Mouse (Mus musculus) midbrain, embryonic 13.5 days (tissue): ENCODE measurements at regions not wholly inside any gene's neighbourhood (a gene's known extent, or its start where the extent isn't known, plus 50 kb on each side); places are given as distances from the start of the nearest gene placed in this dataset.
"Not testable (repeated sequence)": the region's sequence is repeated elsewhere in the genome, so short reads cannot be mapped to it uniquely, and the experiment has no call there.

ENCODE experiments used
- ATAC-seq: fragments of 200-750 bp; cut with Nextera tagmentation; 2 replicates; pipeline ENCODE4 v1.8.0; 2017; ENCODE audit warnings: mild to moderate bottlenecking, moderate TSS enrichment, moderate library complexity
- H3K27ac ChIP-seq: fragments of 300-500 bp; sonication (generic); 2 replicates; pipeline ENCODE4 v1.5.1; 2015; ENCODE audit warnings: inconsistent platforms, mild to moderate bottlenecking, moderate library complexity
- H3K27me3 ChIP-seq: fragments of 300-500 bp; sonication (generic); 2 replicates; pipeline ENCODE4 v1.6.1; 2015; ENCODE audit warnings: mild to moderate bottlenecking, inconsistent platforms
- H3K36me3 ChIP-seq: fragments of 300-500 bp; sonication (generic); 2 replicates; pipeline ENCODE4 v1.6.1; 2015; ENCODE audit warnings: mild to moderate bottlenecking, inconsistent platforms
- H3K4me1 ChIP-seq: fragments of 300-500 bp; sonication (generic); replicated peaks from 2 replicates; pipeline ENCODE4 v1.6.1; 2015; ENCODE audit warnings: inconsistent platforms
- H3K4me2 ChIP-seq: fragments of 300-500 bp; sonication (generic); replicated peaks from 2 replicates; pipeline ENCODE4 v1.6.1; 2015; ENCODE audit warnings: moderate library complexity, mild to moderate bottlenecking, inconsistent platforms
- H3K4me3 ChIP-seq: fragments of 300-500 bp; sonication (generic); replicated peaks from 2 replicates; pipeline ENCODE4 v1.5.1; 2015; ENCODE audit warnings: mild to moderate bottlenecking, inconsistent platforms
- H3K9ac ChIP-seq: fragments of 300-500 bp; sonication (generic); replicated peaks from 2 replicates; pipeline ENCODE4 v1.6.1; 2015; ENCODE audit warnings: mild to moderate bottlenecking, inconsistent platforms
- H3K9me3 ChIP-seq: fragments of 300-500 bp; sonication (generic); 2 replicates; pipeline ENCODE4 v1.6.1; 2016; ENCODE audit warnings: mild to moderate bottlenecking, inconsistent platforms
- WGBS: fragments of 180-500 bp; shearing (Covaris S2); methylation state at CpG from one replicate; pipeline ENCODE4 v1.1.7; 2015; 5-methylcytosine and 5-hydroxymethylcytosine counted together

DNA sequence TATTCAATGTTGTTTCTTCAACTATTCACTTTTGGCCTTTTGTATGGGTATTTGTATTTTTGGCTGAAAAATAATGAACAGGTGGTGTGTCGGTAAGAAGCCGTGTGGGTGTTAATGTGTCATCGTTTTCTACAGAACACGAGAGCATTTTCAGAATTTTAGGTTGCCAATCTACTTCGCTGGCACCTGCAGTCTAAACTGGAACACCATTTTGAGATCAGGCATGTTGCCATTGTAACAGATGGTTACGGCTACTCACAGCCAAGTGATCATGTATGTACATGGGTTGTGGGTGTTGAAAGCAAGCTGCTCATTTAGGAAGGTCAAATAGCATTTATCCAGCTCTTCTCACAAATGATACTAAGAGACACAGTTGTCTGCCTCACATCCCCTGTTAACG is 167.2 kb upstream of the Gm21833 start:
- Histone ChIP-seq H3K9me3 (no peaks in the 10 kb centered on the region), H3K27ac (no peak overlapping the region), H3K4me2 (no peak overlapping the region), H3K36me3 (no peaks in the 10 kb centered on the region), H3K4me3 (no peak overlapping the region), H3K4me1 (no peaks in the 10 kb centered on the region), H3K9ac (no peak overlapping the region), H3K27me3 (no peaks in the 10 kb centered on the region)
- no peak for ATAC-seq
- 94% methylated on average over 7 of the region's 7 CpGs for WGBS

DNA sequence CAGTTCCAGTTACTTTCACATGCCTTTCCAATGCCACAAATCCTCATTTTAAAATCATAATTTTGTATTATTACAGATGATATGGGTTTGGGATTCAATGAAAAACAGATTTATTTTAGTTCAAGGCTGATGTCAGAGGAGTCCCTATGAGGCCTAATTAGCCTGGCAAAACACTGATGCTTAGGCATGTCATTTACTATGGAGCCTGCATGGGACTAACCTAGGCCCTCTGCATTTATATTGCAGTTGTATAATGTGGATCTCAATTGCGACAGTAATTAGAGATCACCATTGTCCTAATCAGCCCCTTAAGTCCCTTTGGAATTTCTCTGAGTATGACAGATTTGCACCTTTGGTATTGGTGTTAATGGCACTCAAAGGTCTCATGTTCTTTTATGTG is 153.3 kb upstream of the Gm21833 start:
- WGBS, result 74% methylated on average over 1 of the region's 1 CpGs
- Histone ChIP-seq H3K4me3 (no peak overlapping the region), H3K9ac (no peak overlapping the region), H3K27ac (no peak overlapping the region), H3K4me1 (no peaks in the 10 kb centered on the region), H3K27me3 (no peaks in the 10 kb centered on the region), H3K36me3 (no peaks in the 10 kb centered on the region; the same call in 1 of the 2 replicates), H3K4me2 (no peak overlapping the region), H3K9me3 (peaks cover 13% of the 10 kb centered on the region)
- ATAC-seq, result 0 out of 2 replicates have a peak, but pooled peaks have one; percentile 50

DNA sequence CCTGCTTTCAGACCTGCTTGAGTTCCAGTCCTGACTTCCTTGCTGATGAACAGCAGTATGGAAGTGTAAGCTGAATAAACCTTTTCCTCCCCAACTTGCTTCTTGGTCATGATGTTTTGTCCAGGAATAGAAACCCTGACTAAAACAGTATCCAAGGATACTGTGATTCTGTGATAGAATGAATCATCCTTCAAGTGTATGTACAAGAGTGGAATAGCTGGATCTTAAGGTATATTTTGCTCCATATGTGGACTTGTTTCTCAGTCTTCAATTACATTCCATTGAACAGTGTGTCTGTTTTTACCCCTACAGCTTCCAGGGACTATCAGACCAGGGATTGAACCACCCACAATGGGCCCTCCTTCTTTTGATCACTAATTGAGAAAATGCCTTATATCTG is 145.1 kb upstream of the Gm21833 start:
- H3K27me3 ChIP-seq, H3K4me2 ChIP-seq, H3K36me3 ChIP-seq, ATAC-seq, H3K9me3 ChIP-seq, H3K4me3 ChIP-seq, H3K27ac ChIP-seq, H3K9ac ChIP-seq, H3K4me1 ChIP-seq: not testable (repeated sequence)

DNA sequence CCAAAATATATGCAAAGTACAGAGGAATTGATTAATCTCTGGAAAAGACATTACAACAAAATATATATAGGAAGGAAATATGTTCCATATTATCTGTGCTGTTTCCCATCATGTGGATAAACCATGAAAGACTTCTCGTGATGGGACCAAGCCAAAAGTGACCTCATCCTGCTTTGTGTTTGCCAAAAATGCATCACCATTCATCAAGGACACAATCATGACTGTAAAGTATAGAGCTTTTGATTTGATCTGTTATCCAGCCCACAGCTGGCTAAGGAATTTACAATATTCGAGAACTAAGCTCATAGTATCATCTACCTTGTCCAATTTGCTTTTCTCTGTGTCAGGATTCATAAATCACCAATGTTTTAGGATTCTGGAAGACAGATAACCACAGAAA is 127.3 kb upstream of the Gm21833 start:
- 75% methylated on average over 2 of the region's 2 CpGs for WGBS
- Histone ChIP-seq H3K4me2 (no peak overlapping the region), H3K4me3 (no peak overlapping the region), H3K36me3 (no peaks in the 10 kb centered on the region), H3K27ac (no peak overlapping the region), H3K4me1 (no peaks in the 10 kb centered on the region), H3K27me3 (no peaks in the 10 kb centered on the region), H3K9ac (no peak overlapping the region), H3K9me3 (no peaks in the 10 kb centered on the region)
- no peak for ATAC-seq

DNA sequence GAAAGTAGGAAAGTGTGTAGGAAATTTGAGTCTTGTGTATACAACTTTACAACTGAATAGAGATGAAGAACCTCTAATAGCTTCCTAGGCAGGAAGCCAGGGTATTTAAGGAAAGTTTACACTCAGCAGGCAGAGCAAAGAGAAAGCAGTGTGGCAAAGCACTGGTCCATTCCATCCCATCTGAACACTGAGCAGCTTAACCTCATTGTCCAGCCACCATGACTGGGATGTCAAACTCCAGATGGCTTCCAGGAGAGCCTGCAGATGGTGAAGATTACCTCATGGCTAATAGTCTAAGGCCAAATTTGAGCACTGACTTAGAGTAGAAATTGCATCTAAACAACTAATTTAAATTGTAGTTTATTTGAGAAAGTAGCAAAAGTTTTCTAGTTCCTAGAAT is 117.0 kb upstream of the Gm21833 start:
- no peaks in the 10 kb centered on the region for H3K36me3 ChIP-seq
- H3K4me3 ChIP-seq, result no peak overlapping the region
- H3K27me3 ChIP-seq, result no peaks in the 10 kb centered on the region
- H3K4me2 ChIP-seq, result no peak overlapping the region
- no peak for ATAC-seq
- H3K9me3 ChIP-seq, result no peaks in the 10 kb centered on the region
- H3K4me1 ChIP-seq, result no peaks in the 10 kb centered on the region
- no peak overlapping the region for H3K9ac ChIP-seq
- H3K27ac ChIP-seq, result no peak overlapping the region

DNA sequence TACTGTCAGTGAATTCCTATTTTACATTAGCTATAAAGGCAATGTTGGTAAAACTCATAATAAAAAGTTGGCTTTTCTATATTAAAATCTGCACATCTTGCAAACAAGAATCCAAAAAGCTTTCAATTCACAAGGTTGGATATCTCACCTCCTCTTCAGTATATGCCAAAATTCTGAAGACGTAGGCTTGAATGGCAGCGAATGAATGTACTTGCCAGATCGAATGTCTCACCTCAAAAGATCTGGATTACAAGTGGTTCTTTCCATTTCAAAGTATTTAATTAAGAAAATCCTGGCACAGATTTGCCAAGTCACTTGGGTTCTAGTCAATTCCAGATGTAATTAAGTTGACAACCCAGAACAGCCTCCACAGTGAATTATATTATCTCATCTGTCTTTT is 94.1 kb upstream of the Gm21833 start:
- H3K9me3 ChIP-seq, result no peaks in the 10 kb centered on the region
- H3K27me3 ChIP-seq, result no peaks in the 10 kb centered on the region
- H3K9ac ChIP-seq, result no peak overlapping the region
- ATAC-seq, result no peak
- no peak overlapping the region for H3K4me3 ChIP-seq
- WGBS, result 73% methylated on average over 3 of the region's 3 CpGs
- H3K27ac ChIP-seq, result no peak overlapping the region
- H3K4me2 ChIP-seq, result no peak overlapping the region
- no peaks in the 10 kb centered on the region for H3K4me1 ChIP-seq
- H3K36me3 ChIP-seq, result no peaks in the 10 kb centered on the region

DNA sequence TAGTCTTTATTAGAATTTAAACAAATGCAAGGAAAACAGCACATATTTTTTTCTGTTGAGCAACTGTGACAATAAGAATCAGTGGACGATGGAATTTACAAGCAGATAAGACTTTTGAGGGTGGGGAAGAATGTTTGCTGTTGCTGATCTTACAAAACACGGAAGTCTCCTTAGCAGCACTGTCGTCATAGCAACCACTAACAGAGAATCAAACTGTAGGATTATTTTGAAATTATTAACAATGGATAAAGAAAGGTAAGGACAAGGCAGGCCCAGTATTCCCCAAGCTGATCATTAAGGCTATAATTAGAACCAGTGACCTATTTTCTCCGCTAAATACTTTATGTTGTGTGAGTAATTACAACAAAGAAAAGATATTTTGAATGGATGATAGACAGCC is 69.7 kb upstream of the Gm21833 start:
- Histone ChIP-seq H3K27ac (no peak overlapping the region), H3K27me3 (no peaks in the 10 kb centered on the region), H3K9me3 (no peaks in the 10 kb centered on the region), H3K36me3 (no peaks in the 10 kb centered on the region), H3K4me1 (no peaks in the 10 kb centered on the region; the same call in 1 of the 2 replicates), H3K9ac (no peak overlapping the region), H3K4me2 (no peak overlapping the region), H3K4me3 (no peak overlapping the region)
- WGBS, result 72% methylated on average over 4 of the region's 4 CpGs
- ATAC-seq, result no peak
